Mouse (Mus musculus) WW6 (cell line): ENCODE measurements around the gene Cmah.

ENCODE experiments used
- DNase-seq: peaks from one replicate; pipeline ENCODE4 v3.0.0-alpha.2; 2013; ENCODE audit warnings: low read depth, low spot score

The Cmah gene

DNA sequence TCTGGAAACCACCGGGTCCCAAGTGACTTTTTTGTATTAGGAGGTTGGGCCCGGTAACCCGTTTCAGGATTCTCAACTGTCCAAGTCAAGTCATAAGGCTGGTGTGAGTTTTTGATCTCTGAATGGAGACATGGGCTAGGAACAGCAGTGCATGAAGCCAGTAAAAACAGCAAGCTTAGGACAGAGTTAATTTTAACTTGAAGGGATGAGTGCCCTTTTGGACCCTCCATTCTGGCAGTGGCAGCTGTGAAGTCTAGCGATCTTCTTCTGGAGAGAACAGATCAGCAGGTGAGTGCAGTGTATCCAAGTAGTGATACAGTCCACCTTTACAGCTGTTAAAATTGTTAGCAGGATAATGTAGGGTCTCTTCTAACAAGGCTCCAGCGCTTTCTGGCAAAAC, at the start of gene Cmah:
Gene Cmah, plus strand, starts transcription at position 204 of the 400 bp plus-strand sequence.
- DNase-seq = no peak

DNA sequence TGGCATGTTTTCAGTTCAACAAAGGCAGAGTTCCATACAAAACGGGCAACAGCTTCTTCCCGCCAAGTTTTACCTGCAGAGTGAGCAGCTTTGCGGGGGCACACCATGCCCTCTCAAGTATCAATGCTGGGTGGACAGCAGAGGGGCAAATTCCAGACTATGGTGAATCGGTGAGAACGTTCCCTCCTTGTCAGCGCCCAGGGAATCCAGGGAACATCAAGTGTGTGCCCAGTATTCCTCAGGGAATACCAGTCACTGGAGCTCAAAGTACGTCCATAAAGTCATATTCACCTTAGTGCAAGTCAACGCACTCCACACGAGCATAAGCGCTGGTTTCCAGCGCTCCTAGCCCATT, 47.8 kb upstream of the Cmah start:
- DNase-seq = no peak

DNA sequence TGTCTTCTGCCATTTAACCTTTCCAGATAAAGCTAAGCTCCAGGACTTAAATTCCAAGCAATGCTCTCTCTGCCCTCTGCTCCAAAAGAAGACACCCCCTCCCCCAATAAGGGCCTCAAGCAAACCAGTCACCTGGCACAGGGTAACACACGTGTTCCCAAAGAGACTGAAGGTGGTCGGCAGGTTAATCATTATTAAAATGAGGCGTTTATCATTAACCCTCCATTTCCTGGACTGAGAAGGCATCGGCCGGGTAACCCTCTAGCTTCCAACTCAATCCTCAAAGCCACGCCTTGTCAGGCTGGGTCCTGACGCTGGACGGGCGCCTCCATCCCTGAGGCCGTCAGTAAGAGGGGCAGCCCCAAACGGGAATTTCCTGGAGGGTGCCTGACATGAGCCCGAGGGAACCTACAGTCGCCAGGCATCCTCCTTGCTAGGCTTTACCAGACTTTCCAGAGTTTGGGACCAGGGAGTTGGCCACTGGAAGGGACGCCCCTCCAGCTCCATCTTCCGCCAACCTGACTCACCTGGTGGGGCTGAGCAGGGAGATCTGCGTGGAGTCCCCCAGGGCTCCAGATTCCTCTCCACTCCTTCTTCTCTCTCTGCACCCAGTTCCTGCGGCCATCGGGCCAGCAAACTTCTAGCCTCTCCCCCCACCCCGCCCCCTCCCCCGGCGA, 47.3 kb upstream of the Cmah start:
- no peak for DNase-seq

DNA sequence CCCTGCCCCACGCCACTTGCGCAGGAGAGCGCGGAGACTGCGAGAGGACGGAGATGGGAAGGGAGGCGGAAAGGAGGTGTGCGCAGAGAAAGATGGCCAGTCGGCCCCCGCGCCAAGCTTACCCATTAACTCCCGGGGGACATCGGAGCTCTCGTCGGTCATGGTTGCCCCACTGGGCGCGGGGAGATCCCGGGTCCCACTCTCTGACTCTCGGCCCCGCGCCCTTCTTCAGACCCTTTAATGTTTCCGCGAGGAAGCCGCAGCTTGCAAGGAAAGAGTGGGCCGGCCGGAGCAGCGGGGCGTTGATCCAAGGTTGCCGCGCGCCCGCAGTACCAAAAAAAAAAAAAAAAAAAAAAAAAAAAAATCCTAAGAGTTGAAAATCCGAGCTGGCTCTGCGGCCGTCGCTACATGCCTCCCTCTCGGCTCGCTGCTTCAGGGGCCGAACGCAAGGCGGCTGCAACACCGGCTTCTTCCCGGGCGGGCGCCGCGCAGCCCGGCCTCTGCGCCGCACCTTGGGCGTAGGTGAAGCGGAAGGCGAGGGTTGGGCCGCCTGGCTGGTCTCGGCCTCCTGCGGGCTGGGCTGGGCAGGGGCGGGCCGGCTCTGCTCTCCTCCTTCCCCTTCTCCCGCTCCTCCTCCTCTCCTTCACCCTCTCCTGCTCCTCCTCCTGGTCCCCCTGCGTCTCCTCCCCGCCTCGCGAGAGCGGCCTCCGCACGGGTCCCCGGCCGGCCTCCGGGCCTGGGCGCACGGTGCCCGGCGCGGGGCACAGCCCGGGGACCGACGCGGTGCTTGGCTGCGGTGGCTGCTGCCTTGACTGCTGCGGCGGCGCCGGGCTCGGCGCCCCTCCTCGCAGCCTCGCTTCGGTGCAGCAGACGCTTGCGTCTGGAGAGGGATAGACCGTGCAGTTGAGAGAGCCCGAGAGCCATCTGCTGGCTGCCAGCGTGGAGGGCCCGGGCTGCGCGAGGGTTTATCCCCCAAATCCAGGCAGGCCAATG, 46.5 kb upstream of the Cmah start, which contains the start of gene Carmil1:
Gene Carmil1, minus strand, starts transcription at position 357 of the 993 bp plus-strand sequence.
- DNase-seq = peak; percentile 67

DNA sequence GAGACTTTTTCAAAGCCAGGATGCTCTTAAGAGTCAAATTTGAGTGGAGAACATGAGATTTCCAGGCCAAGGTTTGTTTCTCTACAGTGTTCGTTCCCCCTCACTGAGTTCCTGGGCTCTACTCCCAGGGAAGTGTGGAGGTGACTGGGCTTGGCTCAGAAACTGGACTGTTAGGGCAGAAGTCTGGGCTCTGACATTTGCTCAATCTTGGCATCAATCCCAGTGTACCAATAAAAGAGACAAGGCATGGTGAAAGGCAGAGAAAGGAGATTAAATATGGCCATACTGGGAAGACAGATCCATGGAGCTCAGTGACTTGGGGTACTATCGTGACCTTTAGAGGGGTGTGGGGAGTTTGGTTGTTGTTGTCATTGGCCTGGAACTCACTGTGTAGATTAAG, 39.8 kb upstream of the Cmah start:
- no peak for DNase-seq

DNA sequence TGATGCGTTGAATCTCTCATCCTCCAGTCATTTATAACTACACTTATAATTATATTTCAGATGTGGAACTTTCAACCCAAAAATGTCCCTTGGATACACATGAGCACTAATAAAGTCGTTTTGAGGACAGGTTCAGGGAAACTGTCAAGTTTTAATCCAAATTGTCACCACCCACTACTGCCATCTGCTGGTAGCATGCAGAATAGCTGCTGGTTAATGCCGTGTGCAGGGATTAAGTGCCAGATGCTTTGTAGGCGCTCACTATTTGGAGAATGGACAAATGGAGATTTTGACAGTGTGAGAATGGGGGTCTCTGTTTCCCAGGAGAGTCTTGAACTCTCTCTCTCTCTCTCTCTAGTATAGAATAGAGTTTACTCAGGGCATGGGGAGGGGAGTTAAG, 30.0 kb upstream of the Cmah start:
- no peak for DNase-seq

DNA sequence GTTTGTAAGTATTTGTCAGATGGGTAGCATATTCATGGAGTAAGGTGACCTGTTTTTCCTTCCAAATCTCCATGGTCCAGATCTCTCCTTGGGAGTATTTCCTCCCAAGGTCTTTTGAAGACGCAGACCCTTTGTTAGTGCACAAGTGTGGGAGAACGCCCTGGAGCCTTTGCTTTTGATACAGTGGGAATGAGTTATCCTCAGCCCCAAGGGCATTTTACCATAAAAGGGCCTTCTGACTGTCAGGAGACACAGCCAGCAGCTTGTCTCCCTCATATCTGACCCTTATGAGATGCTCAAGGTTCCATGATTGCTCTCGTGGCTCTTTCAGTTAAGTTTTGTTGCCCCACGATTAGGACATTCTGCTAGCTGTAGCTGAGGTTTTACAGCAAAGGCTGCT, 21.7 kb upstream of the Cmah start:
- DNase-seq = no peak

DNA sequence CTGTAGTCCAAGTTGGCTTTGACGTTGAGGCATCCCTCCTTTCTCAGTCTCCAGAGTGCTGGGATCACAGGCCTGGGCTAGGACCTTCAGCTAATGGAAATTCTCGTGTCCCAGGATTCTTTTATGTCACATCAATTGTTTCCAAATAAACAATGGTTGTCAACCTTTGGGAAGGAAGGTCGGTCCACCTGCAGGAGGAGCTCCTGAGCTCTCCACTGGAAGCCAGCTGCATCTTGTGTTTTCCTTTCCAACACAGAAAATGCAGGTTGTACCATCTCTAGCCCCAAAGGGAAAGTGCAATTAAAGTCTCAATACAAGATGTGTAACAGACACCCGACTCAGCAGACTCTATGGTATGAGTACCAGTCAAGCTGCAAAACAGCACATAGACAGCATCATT, 21.0 kb upstream of the Cmah start:
- DNase-seq = no peak

DNA sequence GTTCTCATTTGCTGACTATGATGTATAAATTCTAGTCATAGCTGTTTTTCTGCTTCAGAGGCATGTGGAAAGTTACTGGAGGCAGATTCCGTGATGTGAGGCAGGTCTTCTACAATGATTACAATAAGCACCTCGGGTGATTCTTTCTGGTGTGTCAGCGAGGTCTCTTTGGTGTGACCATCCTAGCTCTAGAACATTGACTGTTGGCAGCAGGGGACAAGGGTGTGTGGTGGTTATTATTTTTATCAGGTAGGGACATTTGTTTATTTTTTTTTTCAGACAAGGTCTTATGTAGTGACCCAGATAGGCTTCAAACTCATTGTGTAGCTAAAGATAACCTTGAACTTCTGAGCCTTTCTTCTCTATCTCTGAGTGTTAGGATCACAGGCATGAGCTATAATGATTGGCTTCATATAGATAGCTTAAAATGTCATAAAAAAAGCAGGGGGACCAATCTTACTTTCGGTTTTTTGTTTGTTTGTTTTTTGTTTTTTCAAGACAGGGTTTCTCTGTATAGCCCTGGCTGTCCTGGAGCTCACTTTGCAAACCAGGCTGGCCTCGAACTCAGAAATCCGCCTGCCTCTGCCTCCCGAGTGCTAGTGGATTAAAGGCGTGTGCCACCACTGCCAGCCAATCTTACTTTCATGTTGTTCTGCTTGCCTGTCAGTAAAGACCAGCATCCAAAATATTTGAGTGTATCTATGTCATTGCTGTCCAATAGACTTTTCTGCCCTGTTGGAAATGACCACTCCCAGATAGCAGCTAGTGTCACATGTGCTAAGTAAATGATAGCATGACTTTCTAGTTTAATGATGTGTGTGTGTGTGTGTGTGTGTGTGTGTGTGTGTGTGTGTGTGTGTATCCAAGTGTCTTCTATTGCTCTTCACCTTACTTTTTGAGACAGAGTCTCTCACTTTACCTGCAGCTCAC, 15.9 kb upstream of the Cmah start:
- DNase-seq = no peak

DNA sequence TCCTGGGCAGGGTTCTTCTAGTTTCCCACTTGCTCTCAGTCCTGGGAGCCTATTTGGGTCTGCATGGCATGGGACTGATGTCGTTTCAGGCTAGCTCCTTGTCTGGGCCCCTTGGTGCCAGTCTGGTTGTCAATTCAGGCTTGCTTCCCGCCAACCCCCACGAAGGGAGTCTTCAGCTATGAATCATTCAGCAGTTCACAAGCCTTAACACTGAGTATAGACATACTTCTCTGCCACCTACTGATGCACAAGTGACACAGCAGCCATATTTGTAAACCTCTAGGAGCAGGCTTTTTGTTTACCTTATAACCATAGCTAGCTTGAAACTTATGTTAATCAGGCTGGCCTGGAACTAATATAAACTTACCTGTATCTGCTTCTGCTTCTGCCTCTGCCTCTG, 10.6 kb upstream of the Cmah start:
- DNase-seq = no peak

DNA sequence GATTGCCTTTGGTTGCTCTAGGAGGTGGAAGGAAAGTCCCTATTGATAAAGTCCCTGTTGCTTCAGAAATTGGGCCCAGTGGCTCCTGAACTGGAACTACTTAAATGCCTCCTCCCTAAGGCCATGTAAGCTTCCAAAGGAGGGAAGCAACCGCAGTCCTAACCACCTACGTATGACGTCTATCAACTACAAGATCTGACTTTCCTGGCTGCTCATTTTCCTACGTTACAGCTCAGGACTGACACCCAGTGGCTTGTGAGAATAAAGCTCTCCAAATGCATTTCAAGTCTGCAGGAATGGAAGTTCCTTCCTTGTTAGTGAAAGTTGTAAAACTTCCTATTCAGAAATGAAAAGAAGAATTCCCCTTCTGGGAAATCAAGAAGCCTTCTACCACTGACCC, 8.6 kb upstream of the Cmah start:
- DNase-seq = no peak

DNA sequence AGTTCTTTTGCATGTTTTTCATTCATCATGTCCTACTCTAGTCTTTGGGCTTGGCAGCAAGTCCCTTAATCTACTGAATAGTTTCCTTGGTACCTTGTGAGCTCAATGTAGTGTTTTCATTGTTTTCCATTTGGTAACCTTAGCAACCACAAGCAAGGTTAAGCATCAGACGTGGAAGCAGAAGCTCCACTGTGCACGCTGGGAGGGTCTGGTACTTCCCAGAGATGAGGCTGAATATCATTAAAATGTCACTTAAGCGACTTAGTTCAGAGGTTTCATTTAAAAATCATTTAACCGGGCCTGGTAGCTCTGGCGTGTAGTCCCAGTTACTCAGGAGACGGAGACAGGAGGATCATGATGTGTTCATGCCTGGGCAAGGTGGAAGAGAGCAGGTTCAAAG, 5.9 kb upstream of the Cmah start:
- DNase-seq = no peak

DNA sequence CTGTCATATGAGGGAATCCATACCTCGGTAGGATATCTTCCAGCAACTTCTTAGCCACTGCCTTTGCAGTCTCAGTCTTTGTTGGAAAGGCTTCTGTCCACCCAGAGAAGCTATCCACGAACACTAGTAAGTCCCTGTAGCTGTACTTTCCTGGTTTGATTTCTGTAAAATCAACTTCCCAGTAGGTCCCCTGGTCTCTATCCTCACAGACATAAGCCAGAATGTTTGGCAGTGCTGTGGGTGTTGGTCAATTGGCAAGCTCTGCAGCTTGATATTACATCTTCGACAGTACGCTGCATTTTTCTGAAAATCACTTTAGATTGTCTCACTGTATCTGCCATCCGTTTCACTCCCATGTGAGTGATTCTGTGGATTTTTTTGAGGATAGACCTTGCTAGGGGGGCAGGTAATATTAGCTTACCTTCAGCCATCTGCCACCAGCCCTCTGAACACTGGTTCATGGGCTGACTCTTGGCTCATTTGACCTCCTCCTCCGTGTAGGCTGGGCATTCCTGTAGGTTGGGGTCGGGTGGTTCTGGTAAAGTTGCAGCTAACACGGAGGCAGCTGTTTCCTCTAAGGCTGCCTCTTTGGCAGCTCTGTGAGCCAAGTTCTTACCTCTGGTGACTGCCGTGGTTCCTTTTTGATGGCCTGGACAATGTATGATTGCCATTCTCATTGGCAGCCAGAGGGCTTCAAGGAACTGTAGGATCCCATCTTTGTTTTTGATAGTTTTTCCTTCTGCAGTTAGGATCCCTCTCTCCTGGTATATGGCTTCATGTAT, 1.0 kb downstream of the Cmah start:
- DNase-seq = no peak

DNA sequence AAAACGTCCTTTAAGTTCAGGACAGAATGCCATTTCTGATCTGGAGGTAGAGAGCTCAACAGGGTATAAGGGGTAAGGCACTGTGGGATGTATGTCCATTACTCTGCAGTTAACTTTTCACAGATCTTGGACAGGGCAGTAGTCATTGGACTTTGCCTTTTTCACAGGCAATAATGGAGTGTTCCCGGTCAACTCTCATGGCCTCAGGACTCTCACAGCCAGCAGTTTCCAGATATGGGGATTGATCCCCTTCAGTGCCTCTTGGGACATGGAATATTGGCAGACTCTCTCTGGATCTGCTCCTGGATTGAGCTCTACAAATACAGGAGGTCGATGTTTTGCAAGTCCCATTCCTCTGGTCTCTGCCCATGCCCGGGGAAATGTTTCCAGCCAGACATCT, 2.9 kb downstream of the Cmah start:
- no peak for DNase-seq

DNA sequence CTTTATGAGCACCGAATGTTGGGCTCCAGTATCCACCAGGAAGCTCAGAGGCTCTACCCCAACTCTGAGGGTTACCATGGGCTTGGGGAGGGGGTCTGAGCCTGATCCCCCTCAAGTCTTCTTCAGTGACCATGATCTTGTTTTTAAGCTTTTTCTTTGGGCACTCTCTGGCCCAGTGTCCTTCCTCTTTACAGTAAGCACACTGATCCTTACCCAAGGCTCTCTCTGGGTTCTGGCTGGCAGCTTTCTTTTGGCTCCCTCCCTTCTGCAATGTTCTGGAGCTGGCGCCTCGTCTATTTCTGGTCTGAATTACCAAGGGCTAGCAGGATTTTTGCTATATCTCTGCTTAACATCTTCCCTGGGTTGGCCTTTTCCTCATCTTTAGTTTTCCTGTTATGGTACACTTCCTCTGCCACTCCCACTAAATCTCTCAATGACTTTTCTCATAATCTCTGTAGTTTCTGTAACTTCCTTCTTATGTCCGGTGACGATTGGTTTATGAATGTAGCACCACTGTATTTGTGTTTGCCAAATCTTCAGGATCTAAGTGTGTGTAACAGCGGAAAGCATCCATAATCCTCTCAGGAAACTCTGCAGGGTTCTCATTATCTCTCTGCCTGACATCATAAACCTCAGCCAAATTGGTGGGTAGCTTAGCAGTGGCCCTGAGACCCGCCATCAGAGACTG, 3.8 kb downstream of the Cmah start:
- DNase-seq = no peak

DNA sequence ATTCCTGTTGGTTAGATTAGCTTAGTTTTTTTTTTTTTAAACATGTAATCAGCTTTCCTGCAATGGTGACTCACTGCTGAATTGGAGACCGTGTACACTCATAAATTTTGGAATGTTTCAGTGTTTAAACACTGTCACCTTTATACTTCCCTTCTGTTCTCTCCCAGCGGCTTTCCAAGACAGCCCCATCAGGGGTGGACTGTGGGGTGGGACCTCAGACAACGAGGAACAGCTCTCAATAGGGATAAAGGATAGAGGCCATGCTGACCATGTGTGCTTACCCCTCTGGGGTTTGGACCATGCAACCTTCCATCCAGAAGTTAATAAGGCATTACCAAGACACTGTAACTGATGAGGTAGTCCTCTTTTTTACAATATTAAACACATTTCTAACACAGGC, 5.3 kb downstream of the Cmah start:
- DNase-seq = no peak

DNA sequence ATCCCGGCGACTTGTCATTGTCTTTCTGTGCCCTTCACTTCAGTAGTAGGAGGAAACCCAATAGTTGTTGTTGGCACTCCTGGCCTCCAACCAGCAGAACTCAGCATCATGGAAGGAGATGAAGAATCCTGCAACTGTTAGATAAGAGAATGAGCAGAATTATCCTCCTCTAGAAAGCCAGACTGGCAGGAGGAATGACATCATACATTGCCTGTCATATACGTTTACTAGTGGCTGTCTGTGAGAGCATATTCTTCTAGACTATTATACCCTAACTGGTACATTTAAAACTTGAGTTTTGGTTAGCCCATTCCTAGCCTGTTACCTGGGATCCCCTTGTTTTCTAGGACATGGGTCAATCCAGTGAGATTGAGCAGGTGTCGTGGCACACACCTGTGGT, 9.6 kb downstream of the Cmah start:
- no peak for DNase-seq

DNA sequence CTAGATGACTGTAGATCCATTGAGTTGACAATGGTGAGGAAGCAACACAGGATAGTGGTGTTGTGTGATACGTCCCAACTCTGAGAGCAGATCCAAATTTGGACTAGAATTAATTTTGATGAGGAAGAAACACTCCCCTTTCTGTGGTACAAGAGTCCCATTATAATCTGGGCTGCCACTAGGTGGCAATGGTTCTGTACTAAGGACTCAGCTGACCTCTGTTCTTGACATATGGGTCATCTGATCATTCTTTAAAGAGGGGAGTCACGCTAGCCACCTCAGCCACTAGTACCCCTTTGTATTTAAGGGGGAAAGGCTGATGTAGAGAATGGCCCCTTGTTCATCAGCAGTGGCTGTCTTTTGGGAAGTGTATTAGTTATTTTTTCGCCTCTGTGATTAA, 10.7 kb downstream of the Cmah start:
- DNase-seq = no peak

DNA sequence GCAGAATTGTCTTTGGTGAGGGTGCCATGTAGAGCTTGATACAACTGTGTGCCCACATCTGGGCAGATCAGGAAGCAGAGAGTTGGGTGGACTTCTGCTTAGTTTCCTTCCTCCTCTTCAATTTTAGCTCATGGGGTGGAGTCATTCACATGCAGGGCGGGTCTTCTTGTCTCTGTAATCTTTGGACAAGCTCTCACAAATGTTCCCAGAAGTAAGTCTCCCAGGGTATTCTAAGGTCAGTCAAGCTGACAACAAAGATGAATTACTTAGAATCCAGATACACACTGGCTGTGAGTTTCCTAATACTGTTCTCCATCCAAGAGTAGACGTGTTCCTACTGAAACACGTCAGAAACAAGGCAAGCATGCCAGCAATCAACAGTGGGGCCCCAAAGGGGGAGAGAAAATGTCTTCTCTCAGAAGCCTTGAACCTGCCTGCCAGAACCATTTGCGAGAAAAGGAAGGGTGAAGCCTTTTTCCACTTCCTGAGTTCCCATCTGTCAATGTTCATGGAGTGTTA, 11.2 kb downstream of the Cmah start:
- no peak for DNase-seq

DNA sequence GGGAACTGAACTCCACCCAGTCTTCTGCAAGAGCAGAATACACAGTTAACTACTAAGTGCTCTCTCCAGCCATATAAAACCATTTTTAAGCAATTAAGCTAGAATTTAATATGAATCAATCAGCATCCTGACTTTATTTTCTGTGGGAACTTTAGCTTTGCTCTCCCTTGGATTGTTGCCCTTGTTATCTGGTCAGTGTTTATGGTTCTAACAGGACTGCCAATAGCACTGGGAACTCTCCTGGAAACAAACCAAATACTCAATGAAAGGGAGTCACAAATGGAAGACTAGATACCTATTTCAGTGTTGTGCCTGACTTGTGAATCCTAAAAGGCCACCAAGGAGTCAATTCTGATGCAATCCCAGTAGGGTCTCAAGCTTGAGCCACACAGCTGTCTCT, 12.7 kb downstream of the Cmah start:
- no peak for DNase-seq
